Mouse (Mus musculus) heart, postnatal 14 days (tissue): ENCODE data around the gene Gm5617. TPM values are rescaled to one million over a fixed set of nuclear protein-coding genes. Genes with fewer than 3 reads are reported as not detected.

Experiments used
- microRNA-seq, 2 experiments: library from miRNA; unstranded; fragments of <30 nt; microRNA quantifications; one replicate each; pipeline ENCODE4 v1.2.0; 2021 to 2022
- total RNA-seq, 2 experiments: library from RNA; stranded (reverse); gene quantifications; 2 replicates each; pipeline ENCODE4 v1.2.3; 2021

Gene Gm5617
- total RNA-seq, 2 experiments from 2014 or later, result 18.5 to 23.1 TPM

Small RNA genes within 50 kb of the gene (microRNA-seq; reads per million reads assigned to microRNA genes)
- gene Gm23653, result 0 reads per million in 2 experiments

Other genes starting within 250 kb of the Gm5617 start
- 1 to 10 TPM; 2.3 to 2.5 TPM for gene Nxpe2, start 142.0 kb upstream of the Gm5617 start, total RNA-seq
- 10 to 100 TPM; 57.4 to 62.1 TPM for gene Rexo2, start 14.8 kb upstream of the Gm5617 start, total RNA-seq
- 10 to 100 TPM; 26.8 to 29.6 TPM for gene Rbm7, start 143 bp upstream of the Gm5617 start, total RNA-seq
- gene Nnmt, start 109.7 kb downstream of the Gm5617 start, total RNA-seq, result 10 to 100 TPM in 1 of 2 experiments, 1 to 10 TPM in 1; 9.0 to 10.9 TPM